Mouse (Mus musculus) frontal cortex, postnatal 25 days (tissue): ENCODE data around the gene Elane.

Experiments
- DNase-seq, 2 experiments: peaks; one replicate each; pipeline ENCODE4 v3.0.0; 2022; ENCODE audit warnings: low spot score in 2 of 2

The Elane gene

DNA sequence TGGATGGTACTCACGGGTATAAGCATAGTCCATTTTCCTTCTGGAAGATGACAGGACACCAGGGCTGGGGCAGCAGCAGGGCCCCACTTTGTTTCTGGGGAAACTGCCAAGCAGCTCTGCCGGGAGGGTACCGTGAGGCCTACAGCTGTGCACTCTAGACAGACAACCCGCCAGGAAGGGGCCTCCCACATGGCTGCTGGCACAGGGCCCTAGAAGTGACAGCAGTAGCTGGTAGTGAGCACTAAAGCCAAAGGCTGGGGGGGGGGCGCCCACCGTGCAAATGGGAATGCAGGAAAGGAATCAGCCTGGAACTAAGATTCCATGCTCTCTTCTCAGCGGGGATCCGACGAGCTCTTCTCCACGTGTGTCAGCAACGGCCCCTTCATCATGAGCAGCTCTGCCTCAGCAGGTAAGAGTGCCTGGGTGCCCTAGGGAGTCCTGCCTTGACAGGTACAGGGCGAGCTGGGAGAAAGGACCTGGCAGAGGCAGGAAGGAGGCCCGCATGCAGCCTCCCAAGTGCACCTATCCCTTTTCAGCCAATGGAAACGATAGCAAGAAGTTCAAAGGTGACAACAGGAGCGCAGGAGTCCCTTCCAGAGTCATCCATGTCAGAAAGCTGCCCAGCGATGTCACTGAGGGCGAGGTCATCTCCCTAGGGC is 27.5 kb upstream of the Elane start:
- no peak for DNase-seq

DNA sequence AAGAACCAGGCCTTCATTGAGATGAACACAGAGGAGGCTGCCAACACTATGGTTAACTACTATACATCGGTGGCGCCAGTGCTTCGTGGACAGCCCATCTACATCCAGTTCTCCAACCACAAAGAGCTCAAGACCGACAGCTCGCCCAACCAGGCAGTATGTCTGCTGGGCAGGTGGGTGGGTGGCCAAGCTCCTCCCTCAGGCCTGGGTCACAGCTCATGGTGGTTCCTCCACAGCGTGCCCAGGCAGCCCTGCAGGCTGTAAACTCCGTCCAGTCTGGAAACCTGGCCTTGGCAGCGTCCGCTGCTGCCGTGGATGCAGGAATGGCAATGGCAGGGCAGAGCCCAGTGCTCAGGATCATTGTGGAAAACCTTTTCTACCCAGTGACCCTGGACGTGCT is 26.9 kb upstream of the Elane start:
- DNase-seq = no peak

DNA sequence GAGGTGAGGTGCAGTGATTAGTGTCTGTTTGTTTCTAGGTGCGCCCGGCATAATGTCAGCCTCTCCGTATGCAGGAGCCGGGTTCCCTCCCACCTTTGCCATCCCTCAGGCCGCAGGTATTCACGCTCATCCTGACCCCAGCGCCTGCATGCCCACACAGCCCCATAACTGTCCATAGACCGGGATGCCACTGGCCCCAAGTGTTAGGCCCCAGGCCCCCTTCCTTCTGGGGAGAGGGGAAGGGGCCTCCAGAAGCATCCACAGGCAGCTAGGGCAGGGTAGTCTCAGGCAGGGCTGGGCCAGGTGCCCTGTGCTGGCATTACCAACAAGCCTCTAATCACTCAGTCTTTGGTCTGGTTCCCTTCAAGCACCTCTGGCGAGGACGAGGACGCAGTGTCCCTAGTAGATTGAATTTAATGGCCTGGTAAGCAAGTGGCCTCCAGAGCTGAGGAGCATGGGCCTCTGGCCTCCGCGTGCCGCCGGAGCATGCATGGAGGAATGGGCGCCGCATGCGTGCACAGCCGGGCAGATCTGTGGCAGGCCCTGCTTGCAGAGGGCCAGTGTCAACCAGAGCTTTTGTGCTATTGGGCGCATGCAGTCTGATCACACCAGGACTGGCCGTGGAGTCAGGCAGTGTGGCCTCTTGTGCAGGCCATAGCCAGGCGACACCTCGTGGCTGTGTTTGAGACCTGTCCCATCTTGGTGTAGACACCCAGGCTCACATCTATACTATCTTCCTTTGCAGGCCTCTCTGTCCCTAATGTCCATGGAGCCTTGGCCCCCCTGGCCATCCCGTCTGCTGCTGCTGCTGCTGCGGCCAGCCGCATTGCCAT is 25.8 kb upstream of the Elane start:
- no peak for DNase-seq

DNA sequence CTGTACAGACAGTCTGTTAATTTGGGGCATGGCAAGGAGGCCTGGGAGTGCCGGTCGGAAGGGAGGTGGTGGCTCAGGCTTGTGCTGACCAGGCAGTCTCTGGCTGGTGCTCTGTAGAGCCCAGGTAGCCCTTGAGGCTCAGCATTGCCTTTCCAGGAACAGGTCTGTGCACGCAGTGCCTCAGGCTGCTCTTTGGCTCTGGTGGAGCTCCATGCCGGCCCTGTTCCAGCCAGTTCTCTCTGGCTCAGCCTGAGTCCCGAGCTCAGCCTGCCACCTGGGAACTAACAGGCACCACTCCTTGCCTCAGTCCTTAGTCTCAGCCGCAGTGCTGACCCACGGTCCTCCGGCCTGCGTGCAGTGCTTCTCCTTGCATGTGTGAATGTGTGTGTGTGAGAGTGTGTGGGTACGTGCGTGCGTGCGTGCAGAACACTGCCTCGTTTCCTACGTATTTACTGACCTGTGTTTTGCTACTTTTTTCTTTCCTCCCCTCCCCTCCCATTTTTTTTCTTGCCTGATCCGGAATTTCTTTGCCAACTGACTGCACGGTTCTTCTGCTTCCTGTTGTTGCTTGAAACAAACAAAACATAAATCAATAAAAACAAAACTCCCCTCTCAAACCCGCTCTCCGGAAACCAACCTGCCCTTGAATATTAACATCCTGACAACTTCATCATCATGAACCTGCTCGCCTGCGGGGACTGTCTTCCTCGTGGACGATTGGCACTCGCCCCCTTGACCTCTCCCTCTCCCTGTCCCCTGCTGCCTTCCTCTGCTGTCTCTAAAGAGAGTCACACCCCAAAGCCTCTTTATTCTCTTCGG is 24.6 kb upstream of the Elane start:
- no peak for DNase-seq

DNA sequence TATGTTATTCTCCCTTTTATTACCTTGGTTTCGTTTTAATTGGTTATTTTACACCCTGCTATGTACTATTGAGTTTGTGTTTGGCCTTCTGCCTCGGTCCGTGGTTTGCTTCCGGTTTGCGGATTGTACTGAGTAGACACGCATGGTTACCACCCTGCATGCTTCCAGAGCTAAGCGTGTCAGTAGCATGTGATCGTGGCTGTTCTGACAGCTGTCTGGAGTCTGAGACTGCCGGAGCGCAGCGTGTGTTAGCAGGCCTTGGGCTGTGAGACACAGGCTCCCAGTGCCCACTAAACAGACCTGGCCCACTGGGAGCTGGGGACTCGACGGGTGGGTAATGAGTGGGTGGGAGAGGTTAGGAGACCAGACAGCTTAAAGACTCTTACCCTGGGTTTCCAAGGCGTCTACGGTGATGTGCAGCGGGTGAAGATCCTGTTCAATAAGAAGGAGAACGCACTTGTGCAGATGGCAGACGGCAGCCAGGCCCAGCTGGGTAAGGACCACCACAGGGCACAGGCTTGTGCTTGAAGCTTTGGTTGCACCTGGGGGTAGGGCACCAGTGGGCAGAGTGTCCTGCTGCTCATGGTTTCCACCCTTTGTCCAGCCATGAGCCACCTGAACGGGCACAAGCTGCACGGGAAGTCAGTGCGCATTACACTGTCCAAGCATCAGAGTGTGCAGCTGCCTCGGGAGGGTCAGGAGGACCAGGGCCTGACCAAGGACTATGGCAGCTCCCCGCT is 23.8 kb upstream of the Elane start:
- DNase-seq = no peak

DNA sequence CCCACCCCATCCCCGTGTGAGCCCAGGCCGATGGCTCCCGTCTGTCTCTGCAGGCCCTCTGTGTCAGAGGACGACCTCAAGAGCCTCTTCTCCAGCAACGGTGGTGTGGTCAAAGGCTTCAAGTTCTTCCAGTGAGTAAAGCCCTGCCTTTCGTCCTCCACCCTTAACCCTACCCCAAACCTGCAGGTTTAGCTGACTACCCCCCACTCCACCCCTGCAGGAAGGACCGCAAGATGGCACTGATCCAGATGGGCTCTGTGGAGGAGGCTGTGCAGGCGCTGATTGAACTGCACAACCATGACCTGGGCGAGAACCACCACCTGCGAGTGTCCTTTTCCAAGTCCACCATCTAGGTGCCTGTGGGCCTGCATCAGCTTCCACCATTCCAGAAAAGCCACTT is 23.1 kb upstream of the Elane start:
- DNase-seq = no peak

DNA sequence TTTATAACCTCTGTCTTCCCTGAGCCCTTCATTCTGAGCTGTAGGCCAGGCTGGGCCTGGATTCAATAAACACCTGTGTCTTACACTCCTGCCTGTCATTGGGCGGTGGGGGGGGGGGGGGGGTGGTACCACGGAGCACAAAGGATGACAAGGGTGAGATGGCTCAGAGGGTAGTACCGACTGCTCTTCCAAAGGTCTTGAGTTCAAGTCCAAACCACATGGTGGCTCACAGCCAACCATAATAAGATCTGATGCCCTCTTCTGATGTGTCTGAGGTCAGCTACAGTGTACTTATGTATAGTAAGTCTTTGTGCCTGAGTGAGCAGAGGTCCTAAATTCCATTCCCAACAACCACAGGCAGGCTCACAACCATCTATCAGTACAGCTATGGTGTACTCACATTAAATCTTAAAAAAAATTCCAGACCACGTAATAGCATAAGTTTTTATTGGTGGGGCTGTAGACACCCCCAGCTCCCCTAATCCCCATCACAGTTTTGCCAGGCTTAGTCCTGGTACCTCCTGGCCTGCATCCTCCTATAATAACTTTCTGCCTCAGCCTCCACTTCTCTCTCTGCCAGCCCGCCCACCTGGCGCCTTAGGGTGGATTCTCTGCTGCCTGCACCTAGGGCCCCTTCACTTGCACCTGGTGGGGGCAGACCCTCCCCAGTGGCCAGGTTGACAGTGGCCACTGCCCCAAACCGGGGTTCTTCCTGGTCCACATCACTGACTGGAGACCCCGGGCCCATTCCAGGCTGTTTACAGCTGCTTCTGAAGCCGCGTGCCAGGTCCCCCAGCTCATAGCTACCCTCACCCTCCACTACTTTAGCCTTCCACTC is 21.5 kb upstream of the Elane start:
- no peak for DNase-seq

DNA sequence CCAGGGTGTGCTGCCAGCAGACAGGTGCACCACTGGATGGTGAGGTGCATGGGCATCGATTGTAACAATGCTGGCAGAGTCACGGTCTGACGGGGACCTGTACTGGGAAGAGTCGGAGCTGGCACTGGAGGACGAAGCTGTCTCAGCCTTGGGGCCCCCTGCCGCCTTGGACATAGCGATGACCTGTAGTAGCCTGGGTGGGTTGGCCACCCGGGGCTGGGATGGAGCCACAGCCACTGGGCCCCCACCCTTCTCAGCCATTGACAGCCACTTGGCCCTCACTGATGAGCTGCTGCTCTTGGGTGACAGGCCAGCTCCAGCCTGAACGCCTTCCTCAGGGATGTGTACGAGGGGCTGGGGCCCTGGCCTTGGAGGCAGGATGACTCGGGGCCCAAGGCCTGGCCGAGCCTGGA is 20.9 kb upstream of the Elane start:
- DNase-seq = no peak

DNA sequence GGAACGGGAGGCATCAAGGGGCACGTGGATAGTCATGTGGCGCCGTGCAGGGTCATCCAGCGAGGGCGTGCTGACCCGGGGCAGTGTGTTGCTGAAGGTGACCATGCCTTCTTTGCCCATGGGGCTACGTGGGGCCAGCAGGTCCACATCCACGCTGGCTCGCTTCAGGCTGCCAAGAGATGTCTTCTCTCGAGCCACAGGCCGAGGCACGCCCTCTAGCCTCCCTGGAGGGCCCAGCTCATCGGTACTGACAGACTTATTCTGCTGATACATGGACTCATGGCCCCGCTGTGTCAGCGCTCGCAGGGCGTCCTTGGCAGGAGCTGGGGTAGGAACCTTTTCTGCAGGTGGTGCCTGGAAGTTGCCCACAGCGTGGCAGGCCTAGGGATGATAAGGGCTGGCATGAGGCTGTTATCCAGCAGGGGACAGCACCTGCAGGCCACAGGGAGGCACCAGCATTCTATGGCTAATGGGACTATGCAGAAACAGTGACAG is 20.2 kb upstream of the Elane start:
- no peak for DNase-seq

DNA sequence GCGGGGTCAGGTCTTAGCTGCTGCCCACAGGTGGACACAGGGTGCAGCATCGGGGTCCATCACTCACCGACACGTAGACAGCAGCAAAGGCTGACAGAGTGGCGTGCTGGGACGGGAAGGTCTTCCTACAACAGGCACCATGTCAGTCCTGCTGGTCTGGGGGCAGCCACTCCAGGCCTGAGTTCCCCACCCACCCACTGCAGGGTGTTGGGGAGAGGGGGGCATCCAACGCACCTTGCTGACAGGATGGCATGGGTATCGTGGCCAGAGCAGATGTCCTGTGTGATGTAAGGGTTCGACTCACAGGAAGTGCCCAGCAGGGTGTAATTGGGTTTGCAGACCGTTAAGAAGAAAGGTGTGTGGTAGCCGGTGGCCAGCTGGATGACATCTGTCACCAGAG is 19.4 kb upstream of the Elane start:
- DNase-seq = no peak

DNA sequence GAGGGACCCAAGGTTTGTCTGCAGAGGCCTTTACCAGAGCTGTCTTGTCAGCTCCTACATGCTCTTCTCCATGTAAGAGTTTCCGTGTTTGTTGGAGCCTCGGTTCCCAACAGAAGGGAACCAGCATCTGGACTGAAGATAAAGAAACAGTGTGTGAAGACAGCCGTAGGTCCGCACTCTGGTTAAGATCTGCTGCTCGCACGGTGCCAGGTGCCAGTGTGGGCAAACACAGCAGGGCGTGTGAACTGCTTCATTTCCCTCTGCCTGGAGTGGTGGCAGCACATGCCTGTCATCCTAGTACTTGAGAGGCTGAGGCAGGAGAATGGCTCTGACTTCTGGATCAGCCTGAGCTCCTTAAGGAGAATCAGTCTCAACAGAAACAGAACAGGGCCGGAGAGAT is 14.2 kb upstream of the Elane start:
- DNase-seq = no peak

DNA sequence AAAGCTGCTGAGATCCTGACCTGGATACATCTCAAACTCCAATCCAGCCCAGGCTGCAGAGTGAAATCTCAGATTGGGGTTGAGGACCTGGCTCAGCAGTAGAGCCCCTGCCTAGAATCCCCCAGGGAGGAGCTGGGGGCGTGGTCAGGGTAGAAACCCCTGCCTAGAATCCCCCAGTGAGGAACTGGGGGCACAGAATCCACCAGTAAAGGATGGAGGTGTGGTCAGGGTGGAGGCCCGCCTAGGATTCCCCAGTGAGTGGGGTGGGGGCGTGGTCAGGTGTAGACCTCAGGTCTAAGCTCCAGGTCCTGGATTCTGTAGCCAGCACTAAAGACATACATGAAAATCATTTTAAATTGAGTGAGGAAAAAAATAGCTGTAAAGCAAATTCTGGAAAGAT is 13.2 kb upstream of the Elane start:
- no peak for DNase-seq

DNA sequence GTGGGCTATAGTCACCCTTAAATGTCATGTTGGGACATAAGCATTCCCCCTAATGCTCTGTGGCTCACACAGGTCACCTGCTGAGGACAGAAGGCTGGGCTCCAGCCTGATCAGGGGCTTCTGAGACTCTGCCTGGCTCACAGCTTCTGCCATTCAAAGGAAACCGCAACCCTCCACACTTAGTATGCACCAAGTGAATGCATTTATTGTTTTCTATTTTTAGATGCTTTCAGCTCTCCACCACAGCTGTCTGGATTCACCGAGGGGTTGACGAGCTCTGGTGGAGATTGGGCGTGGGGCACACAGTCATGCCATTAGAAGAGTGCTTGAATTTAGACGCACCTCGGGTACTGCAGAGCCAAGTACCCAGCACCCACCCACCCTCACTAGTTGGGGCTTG is 12.7 kb upstream of the Elane start:
- no peak for DNase-seq

DNA sequence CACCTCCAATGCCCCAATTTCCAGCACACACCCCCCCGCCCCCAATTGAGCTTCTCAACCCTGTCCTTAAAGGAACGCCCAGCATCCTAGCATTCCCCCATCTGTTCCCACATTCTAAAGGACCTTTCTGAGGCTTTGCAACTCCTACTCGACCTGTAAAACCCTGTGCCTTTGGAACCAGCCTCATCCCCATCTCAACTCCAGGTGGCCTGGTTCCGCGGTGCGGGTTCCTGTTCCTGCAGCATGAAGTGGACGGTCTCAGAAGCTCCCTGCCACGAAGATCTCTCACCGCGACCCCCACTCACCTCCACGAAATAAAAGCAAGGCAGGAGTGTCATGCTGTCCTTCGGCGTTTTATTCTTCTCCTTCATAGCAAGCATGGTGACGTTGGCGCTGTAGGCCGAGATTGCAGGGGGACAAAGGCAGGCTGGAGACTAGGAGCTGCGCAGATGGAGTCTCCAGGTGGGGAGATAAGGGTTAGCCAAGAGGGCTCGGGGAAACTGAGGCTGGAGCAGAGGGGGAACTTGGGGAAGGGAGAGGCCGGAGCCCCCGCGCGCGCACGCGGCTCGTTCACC is 12.2 kb upstream of the Elane start:
- DNase-seq = no peak

DNA sequence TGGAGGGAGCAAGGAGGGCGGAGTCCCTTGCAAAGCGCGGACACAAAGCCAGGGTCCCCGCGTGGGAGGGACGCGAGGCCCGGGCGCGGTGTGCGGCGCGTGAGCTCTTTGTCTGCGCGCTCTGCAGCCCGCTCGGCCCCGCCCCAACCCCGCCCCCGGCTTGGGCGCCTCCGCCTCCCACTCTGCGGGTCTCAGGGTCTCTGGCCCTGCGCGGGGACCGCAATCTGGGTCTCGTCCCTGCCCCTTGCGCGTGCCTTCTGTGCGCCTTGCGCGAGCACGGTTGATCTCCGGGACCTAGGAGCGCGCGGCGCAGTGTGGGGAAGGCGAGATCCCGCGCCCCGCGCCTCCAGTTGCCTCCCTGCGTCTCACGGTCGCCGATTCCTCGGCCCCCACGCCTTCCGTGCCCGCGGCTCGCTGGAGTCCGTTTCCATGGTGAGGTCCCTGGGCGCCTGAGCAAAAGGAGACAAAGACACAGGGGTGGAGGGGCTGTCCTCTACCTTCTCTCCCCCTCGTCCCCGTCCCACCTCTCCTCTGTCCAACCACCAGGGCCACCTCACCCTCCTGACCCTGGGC is 11.7 kb upstream of the Elane start, which contains the start of the genes Prtn3 and Plppr3:
Prtn3 (plus strand) TSS at position 187 of the 573 bp plus-strand sequence.
Plppr3 (minus strand) TSS at position 345 of the 573 bp plus-strand sequence.
- no peak for DNase-seq

DNA sequence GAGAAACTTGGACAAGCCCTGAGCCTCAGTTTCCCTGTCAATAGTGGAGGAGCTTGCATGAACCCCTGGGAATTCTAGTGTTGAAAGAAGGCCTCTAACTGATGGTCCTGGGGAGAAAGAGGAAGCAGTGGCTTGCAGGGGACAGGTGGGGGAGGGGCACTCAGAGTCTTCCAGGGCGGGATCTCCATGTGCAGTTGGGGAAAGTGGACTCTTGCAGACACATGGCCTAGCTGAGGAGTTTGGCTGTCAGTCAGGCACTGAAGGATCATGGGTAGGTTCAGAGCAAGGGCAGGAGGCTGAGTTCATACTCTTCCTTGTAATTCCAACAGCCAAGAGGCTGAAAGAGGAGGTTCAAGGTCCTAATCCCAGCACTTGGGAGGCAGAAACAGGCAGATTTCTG is 8.9 kb upstream of the Elane start:
- DNase-seq = no peak

DNA sequence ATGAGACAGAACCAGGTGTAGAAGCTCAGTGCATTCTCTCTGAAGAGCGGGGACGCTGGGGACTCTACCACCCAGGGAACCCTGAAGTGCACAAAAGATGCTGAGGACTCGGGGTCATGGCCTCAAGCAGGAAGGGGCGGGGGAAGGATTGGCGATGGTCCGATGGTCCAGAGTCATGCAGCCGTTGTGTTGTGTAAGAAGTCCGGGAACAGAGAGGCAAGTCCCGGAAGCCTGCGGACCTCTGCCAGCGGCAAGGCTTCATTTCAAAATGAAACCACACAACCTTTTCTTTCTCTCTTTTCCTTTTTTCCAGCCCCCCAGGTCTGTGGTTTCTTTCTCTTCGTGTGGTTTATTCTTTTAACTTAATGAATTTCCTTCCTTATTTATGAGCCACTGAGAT is 8.3 kb upstream of the Elane start:
- no peak for DNase-seq

DNA sequence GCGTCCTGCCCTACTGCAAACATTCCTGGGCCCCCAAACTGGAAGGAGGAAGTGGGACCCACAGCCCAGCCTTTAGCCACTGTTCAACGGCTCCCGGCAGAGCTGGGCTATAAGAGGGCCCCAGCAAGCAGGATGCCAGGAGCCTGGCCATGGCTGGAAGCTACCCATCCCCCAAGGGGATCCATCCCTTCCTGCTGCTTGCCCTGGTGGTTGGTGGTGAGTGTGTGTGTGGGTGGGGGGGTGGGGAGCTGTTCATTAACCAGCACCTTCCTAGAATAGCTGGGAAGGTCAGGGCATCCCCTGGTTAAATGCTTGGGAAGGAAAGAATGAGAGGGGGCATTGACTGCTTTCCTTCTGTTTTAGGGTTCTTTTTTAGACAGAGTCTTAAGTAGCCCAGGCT is 6.5 kb upstream of the Elane start:
- DNase-seq = no peak

DNA sequence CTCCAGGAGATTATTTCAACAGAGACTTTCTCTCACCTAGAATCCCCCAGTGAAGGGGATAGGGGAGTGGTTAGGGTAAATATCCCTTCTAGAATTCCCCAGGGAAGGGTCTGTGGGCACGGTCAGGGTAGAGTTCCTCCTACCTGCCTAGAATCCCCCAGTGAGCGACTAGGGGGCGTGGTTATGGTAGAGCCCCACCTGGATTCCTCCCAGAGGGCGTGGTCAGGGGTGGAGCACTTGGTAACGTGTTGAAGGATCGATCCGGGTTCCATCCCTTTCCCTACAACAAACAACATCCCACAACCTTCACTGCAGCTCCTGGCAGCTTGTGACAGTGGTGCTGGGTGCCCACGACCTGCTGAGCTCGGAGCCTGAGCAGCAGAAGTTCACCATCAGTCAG is 5.3 kb upstream of the Elane start:
- no peak for DNase-seq

DNA sequence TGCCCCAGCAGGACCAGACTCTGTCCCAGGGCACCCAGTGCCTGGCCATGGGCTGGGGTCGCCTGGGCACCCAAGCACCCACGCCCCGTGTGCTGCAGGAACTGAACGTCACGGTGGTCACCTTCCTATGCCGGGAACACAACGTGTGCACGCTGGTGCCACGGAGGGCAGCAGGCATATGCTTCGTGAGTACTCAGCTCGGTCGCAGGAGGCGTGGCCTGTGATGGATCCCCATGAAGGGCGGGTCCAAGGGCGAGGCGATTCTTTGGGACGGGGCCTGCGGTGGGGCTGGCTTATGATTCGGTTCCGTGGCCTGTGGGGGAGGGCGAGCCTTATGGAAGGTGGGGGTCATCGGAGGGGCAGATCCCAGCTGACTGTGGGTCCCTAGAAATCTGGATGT is 4.1 kb upstream of the Elane start:
- no peak for DNase-seq
